Mouse (Mus musculus): ENCODE results near the gene Pmm2. TPM values are rescaled to one million over a fixed set of nuclear protein-coding genes. Genes with fewer than 3 reads are reported as not detected.

Gene Pmm2
- total RNA-seq (2023), result 105 TPM

DNA sequence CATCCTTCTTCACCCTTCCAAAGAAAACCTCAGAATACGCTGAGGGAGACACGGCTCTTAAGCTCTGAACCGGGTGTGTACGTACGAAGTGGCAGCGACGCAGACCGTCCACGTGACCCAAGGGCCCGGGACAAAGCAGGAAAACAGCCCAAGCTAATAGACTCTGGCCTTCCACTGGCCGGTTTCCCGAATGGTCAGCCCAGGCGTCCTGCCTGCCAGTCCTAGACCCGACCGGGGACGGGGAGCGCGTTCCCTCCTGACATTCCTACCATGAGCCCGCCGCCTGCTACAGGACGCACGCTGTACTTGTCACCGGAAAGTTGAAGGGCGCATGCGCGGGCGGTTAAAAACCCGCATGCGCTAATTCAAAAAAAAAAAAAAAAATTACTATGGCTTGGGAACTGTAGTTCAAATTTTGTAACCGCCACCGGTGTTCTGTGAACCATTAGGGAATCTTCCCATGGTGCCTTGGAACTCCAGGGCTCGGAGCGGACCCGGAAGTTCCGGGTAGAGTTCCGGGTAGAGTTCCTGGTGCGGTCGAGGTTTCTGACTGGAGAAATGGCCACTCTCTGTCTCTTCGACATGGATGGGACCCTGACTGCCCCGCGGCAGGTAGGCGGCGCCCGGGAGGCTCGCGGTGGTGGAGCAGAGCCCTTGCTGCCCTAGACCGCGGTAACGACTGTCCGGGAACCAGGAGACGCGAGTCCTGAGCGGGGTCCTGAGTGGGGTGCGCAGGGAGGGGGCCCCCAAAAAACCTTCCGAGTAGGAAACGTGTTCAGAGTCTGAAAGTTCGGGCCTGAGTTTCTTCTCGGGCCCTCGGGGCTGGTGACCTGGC is at the start of gene Pmm2, which contains the start of gene Tmem186:
Gene Pmm2 (plus strand): TSS at position 458 of the 835 bp plus-strand sequence.
Gene Tmem186 (minus strand): TSS at position 496 of the 835 bp plus-strand sequence.

GRCm38 (mm10) chr16:8671551-8672349 is 34.3 kb downstream of the Pmm2 start, which contains the start of gene Carhsp1:
TSS of gene Carhsp1 (minus strand) at chr16:8672155.

GRCm38 (mm10) chr16:8680470-8680869 is 43.0 kb downstream of the Pmm2 start, which contains the start of gene Gm5767:
TSS of gene Gm5767 (plus strand) at chr16:8680770.

Other genes starting within 250 kb of the Pmm2 start
- gene Tmem114, start 212.5 kb upstream of the Pmm2 start, total RNA-seq (2023), result not detected
- 27.2 TPM for gene Mettl22, start 166.9 kb upstream of the Pmm2 start, total RNA-seq (2023)
- 0.92 TPM for gene Abat, start 124.2 kb upstream of the Pmm2 start, total RNA-seq (2023)
- gene Tmem186, start within 50 bp of the Pmm2 start, total RNA-seq (2023), result 12.3 TPM
- gene Carhsp1, start 34.5 kb downstream of the Pmm2 start, total RNA-seq (2023), result 14.3 TPM
- 1.0 TPM for gene Gm5767, start 43.1 kb downstream of the Pmm2 start, total RNA-seq (2023)
- 268 TPM for gene Usp7, start 154.6 kb downstream of the Pmm2 start, total RNA-seq (2023)
- 118 TPM for gene 1810013L24Rik, start 192.4 kb downstream of the Pmm2 start, total RNA-seq (2023)

All from CD4-positive naive resting alpha-beta T cell, adult 57 days (primary cell).